Mouse (Mus musculus) left cerebral cortex, postnatal 10 days (tissue): ENCODE results near the gene Uqcr10. TPM values are rescaled to one million over a fixed set of nuclear protein-coding genes. Genes with fewer than 3 reads are reported as not detected.
A peak's percentile ranks its signal among the peaks of the same experiment; 100 is the strongest.

ENCODE experiments used
- DNase-seq, 2 experiments: peaks; one replicate each; pipeline ENCODE4 v3.0.0; 2021 to 2022; ENCODE audit warnings: low spot score in 2 of 2, mixed read lengths in 1 of 2; ENCODE audit errors: extremely low spot score in 1 of 2
- intact Hi-C: fragments of 180-260 bp; cut with DNase I; formaldehyde crosslinking; loops from one replicate; pipeline ENCODE4 v1.15.1; 2025
- total RNA-seq, 2 experiments: library from RNA; stranded (reverse); gene quantifications; 2 replicates each; pipeline ENCODE4 v1.2.3; 2021

Uqcr10 gene
- 100 to 1,000 TPM; 411 to 418 TPM for total RNA-seq

GRCm38 (mm10) chr11:4704072-4704964, at the start of gene Uqcr10, which contains the start of gene Zmat5:
TSS of gene Uqcr10 (minus strand) at chr11:4704342.
TSS of gene Zmat5 (plus strand) at chr11:4704678.
- intact Hi-C loops = loop anchor here (5.0 kb wide), 1 partner anchor 267 kb away; no protein-coding TSS in a partner anchor
- DNase-seq = peak; percentile 91 to 95

GRCm38 (mm10) chr11:4752836-4753235, 48.7 kb upstream of the Uqcr10 start:
- intact Hi-C loops = no loop called here

GRCm38 (mm10) chr11:4750263-4750662, 46.1 kb upstream of the Uqcr10 start:
- DNase-seq = peak in 1 of 2 experiments; percentile 70
- intact Hi-C loops = no loop called here

More at GRCm38 (mm10) chr11:4752836-4753235, 48.7 kb upstream of the Uqcr10 start:
- no peak for DNase-seq

GRCm38 (mm10) chr11:4747285-4747684, 43.1 kb upstream of the Uqcr10 start:
- intact Hi-C loops = loop anchor here (5.0 kb wide), 1 partner anchor 65 kb away; no protein-coding TSS in a partner anchor
- DNase-seq = no peak

GRCm38 (mm10) chr11:4746733-4747132, 42.6 kb upstream of the Uqcr10 start, which contains the start of gene Cabp7:
TSS of gene Cabp7 (minus strand) at chr11:4746778.
- intact Hi-C loops = loop anchor here (5.0 kb wide), 1 partner anchor 66 kb away; no protein-coding TSS in a partner anchor
- no peak for DNase-seq

GRCm38 (mm10) chr11:4745969-4746368, 41.8 kb upstream of the Uqcr10 start:
- DNase-seq = no peak
- intact Hi-C loops = loop anchor here (5.0 kb wide), 1 partner anchor 66 kb away; no protein-coding TSS in a partner anchor

- no peak for DNase-seq
- intact Hi-C loops = loop anchor here (5.0 kb wide), 1 partner anchor 68 kb away; no protein-coding TSS in a partner anchor
These were observed 40.5 kb upstream of the Uqcr10 start for GRCm38 (mm10) chr11:4744691-4745090.

- intact Hi-C loops = no loop called here
- DNase-seq = no peak
These were observed 36.6 kb upstream of the Uqcr10 start for GRCm38 (mm10) chr11:4740785-4741184.

- no peak for DNase-seq
- intact Hi-C loops = no loop called here
These were observed 34.6 kb upstream of the Uqcr10 start for GRCm38 (mm10) chr11:4738719-4739118.

GRCm38 (mm10) chr11:4737682-4738081, 33.5 kb upstream of the Uqcr10 start:
- intact Hi-C loops = no loop called here
- no peak for DNase-seq

GRCm38 (mm10) chr11:4736355-4736754, 32.2 kb upstream of the Uqcr10 start:
- intact Hi-C loops = no loop called here
- DNase-seq = no peak

- no peak for DNase-seq
- intact Hi-C loops = no loop called here
These were observed 30.0 kb upstream of the Uqcr10 start for GRCm38 (mm10) chr11:4734179-4734578.

- no peak for DNase-seq
- intact Hi-C loops = no loop called here
These were observed 27.6 kb upstream of the Uqcr10 start for GRCm38 (mm10) chr11:4731781-4732180.

GRCm38 (mm10) chr11:4730913-4731312, 26.8 kb upstream of the Uqcr10 start:
- intact Hi-C loops = no loop called here
- no peak for DNase-seq

GRCm38 (mm10) chr11:4730096-4730495, 26.0 kb upstream of the Uqcr10 start:
- intact Hi-C loops = no loop called here
- no peak for DNase-seq

- DNase-seq = peak in 1 of 2 experiments; percentile 75
These were observed 25.5 kb upstream of the Uqcr10 start for GRCm38 (mm10) chr11:4729603-4730002.

GRCm38 (mm10) chr11:4721728-4722127, 17.6 kb upstream of the Uqcr10 start:
- intact Hi-C loops = no loop called here
- no peak for DNase-seq

More at GRCm38 (mm10) chr11:4729603-4730002, 25.5 kb upstream of the Uqcr10 start:
- intact Hi-C loops = no loop called here

GRCm38 (mm10) chr11:4720900-4721580, 16.9 kb upstream of the Uqcr10 start:
- intact Hi-C loops = no loop called here
- DNase-seq = no peak

GRCm38 (mm10) chr11:4720393-4720792, 16.3 kb upstream of the Uqcr10 start:
- no peak for DNase-seq
- intact Hi-C loops = no loop called here
